Mouse (Mus musculus) heart, embryonic 16.5 days (tissue): ENCODE data around the gene Enpp6. TPM values are rescaled to one million over a fixed set of nuclear protein-coding genes. Genes with fewer than 3 reads are reported as not detected.

Source experiments
- ATAC-seq: fragments of 200-750 bp; cut with Nextera tagmentation; replicated peaks from 2 replicates; pipeline ENCODE4 v1.8.0; 2017; ENCODE audit warnings: moderate number of reproducible peaks; ENCODE audit not compliant: insufficient read depth, low FRiP score; ENCODE audit errors: extremely low read depth
- H3K27ac ChIP-seq: fragments of 300-500 bp; sonication (generic); 2 replicates; pipeline ENCODE4 v1.5.1; 2014; ENCODE audit warnings: mild to moderate bottlenecking, low read length, control low read depth, moderate library complexity
- H3K27me3 ChIP-seq: fragments of 300-500 bp; sonication (generic); 2 replicates; pipeline ENCODE4 v1.6.1; 2014; ENCODE audit warnings: low read length, mixed read lengths; ENCODE audit not compliant: control insufficient read depth, insufficient read depth
- H3K36me3 ChIP-seq: fragments of 300-500 bp; sonication (generic); 2 replicates; pipeline ENCODE4 v1.6.1; 2014; ENCODE audit not compliant: control insufficient read depth, insufficient read depth
- H3K4me1 ChIP-seq: fragments of 300-500 bp; sonication (generic); 2 replicates; pipeline ENCODE4 v1.6.1; 2014; ENCODE audit warnings: low read length, mixed read lengths; ENCODE audit not compliant: control insufficient read depth, insufficient read depth
- H3K4me2 ChIP-seq: fragments of 300-500 bp; sonication (generic); 2 replicates; pipeline ENCODE4 v1.6.1; 2014; ENCODE audit warnings: low read depth, mild to moderate bottlenecking, control low read depth, low read length
- H3K4me3 ChIP-seq: fragments of 300-500 bp; sonication (generic); 2 replicates; pipeline ENCODE4 v1.5.1; 2014; ENCODE audit warnings: mild to moderate bottlenecking, control low read depth, low read length
- H3K9ac ChIP-seq: fragments of 300-500 bp; sonication (generic); 2 replicates; pipeline ENCODE4 v1.6.1; 2014; ENCODE audit warnings: low read length, control low read depth
- H3K9me3 ChIP-seq: fragments of 300-500 bp; sonication (generic); replicated peaks from 2 replicates; pipeline ENCODE4 v1.6.1; 2016; ENCODE audit warnings: low read length; ENCODE audit not compliant: control insufficient read depth
- WGBS: fragments of 180-500 bp; shearing (Covaris S2); extraction: QIAGEN DNeasy Blood & Tissue Kit; methylation state at CpG from one replicate; pipeline ENCODE4 v1.1.7; 2014; 5-methylcytosine and 5-hydroxymethylcytosine counted together
- polyA plus RNA-seq: library from polyadenylated mRNA; unstranded; fragments of >200 nt; fragmentation: Nextera tagmentation; extraction: Ambion mirVana; gene quantifications from 2 replicates; pipeline ENCODE4 v1.2.1, GENCODE M21; 2015

Gene Enpp6
- polyA plus RNA-seq, 1 experiment from 2014 or later = 3.2 TPM

DNA sequence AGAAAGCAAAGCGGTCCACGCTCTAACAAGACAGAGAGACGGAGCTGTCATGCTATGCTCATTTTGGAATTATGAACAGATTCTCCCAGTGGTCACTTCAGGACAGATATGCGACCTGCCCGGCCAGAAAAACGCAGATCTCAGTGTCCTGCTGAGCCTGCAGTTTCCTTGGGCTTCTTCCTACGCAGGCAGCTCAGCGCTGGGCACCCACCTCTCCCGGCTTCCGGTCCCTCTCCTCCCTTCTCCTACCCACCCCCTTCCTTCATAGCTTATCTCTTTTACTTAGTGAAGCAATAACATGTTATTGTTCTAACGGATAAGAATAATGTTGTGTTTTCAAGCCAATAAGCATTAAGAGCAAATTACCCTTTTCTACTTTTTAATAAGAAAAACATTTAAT, 2.0 kb upstream of the Enpp6 start:
- H3K27me3 ChIP-seq = no peaks in the 10 kb centered on the region
- 73% methylated on average over 11 of the region's 11 CpGs for WGBS
- H3K9ac ChIP-seq = no peak overlapping the region
- no peaks in the 10 kb centered on the region for H3K9me3 ChIP-seq
- no peak overlapping the region for H3K4me3 ChIP-seq
- H3K4me2 ChIP-seq = no peak overlapping the region
- H3K4me1 ChIP-seq = no peaks in the 10 kb centered on the region
- no peaks in the 10 kb centered on the region for H3K36me3 ChIP-seq
- H3K27ac ChIP-seq = no peak overlapping the region
- no peak for ATAC-seq

DNA sequence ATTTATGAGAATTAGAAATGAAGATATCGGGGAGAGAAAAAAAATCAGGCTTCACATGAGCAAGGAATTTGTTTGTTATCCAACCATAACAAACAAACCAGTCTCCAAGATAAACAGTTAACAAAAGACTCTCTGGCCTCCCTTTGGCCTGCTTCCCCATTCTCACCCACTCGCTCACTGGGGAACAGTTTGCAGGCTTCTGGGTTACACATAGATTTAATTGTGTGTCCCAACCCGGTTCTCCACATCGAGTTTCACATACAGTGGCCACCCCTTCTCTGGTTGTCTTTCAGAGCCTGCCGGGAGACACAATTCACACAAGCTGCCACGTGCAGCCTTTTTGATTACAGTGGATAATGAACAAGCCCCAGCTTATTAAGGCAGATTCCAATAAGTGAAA, 1.7 kb downstream of the Enpp6 start:
- ATAC-seq = no peak
- Histone ChIP-seq H3K27ac (no peak overlapping the region), H3K9me3 (no peaks in the 10 kb centered on the region), H3K36me3 (no peaks in the 10 kb centered on the region), H3K4me3 (no peak overlapping the region), H3K4me2 (no peak overlapping the region), H3K4me1 (no peaks in the 10 kb centered on the region), H3K27me3 (no peaks in the 10 kb centered on the region), H3K9ac (no peak overlapping the region)
- WGBS = 69% methylated on average over 6 of the region's 6 CpGs

DNA sequence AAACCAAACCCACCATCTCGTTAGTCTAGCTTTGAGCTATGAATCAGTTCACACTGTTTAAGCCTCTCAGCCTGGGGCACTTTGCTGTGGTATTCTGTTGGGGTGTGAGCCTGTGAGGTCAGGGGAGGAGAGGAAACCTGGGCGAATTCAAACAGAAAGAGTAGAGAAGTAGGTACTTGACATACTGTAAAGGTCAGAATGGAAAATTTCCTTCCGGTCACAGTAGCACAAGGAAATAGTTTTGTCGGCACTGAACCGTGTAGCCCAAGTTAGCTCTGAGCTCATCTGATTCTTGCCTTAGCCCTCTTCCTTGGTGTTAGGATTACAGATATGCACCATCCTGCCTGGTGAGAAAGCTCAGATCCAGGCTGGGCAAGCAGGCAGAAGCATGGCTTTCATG, 4.4 kb downstream of the Enpp6 start:
- WGBS = 41% methylated on average over 5 of the region's 5 CpGs
- ATAC-seq = no peak

DNA sequence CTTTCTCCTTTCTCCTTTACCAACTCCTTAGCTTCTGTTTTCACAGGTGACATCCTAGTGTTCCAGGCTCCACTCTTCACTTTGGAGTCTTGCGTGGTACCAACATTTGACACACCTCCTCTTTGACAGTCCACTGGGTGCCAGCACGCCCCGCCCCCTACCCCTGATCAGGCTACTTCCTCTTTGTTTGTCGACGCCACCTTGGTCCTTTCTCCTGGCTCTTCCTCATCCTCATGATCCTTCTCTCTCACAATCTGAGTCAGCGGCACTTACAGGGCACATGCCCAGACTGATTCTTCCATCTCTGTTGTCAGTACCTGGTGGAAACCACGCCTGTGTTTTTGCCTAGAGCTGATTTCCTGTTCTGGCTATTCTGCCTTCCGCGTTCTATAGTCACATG, 5.9 kb downstream of the Enpp6 start:
- Histone ChIP-seq H3K27me3 (no peaks in the 10 kb centered on the region; the same call in 1 of the 2 replicates), H3K9ac (no peak overlapping the region), H3K9me3 (no peaks in the 10 kb centered on the region), H3K4me1 (no peaks in the 10 kb centered on the region), H3K27ac (no peak overlapping the region), H3K4me2 (no peak overlapping the region), H3K4me3 (no peak overlapping the region), H3K36me3 (no peaks in the 10 kb centered on the region)
- WGBS = 84% methylated on average over 9 of the region's 9 CpGs
- no peak for ATAC-seq

More for the DNA sequence above, 4.4 kb downstream of the Enpp6 start:
- no peak overlapping the region for H3K4me3 ChIP-seq
- no peaks in the 10 kb centered on the region for H3K4me1 ChIP-seq
- H3K9me3 ChIP-seq = no peaks in the 10 kb centered on the region
- no peak overlapping the region for H3K9ac ChIP-seq
- H3K27ac ChIP-seq = no peak overlapping the region
- no peak overlapping the region for H3K4me2 ChIP-seq
- no peaks in the 10 kb centered on the region for H3K36me3 ChIP-seq
- no peaks in the 10 kb centered on the region for H3K27me3 ChIP-seq

DNA sequence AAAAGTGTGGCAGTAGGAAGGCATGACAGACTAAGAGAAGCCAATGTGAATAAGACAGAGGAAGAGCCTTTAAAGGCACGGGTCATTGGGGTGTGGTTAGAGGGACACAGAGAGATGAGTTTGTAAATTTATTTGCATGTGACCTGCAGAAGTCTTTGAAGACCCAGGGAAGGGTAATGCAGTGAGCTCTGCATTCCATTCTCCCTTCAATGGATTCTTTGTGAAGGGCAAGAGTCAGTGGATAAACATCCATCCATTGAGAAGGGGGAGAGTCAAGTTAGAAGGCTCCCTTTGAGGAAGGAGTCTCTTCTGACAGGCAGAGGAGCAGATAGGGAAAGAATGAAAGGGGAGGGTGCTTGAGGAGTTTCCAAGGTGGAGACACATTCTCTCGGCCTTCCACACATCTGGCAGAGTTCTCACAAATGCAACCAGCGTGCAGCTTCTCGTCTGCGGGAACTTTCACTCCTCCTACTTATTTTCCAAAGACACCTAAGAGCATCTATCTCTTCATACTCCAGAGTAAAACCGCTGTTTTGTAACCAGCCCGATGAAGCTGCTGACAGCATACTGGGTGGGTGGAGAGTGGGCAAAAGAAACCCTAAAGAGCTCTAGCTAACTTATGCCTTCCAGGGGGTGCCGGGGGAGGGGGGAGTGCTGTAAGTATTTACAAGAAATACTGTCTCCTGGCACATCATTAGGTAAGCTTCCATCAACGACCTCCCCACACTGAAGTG, 9.4 kb downstream of the Enpp6 start:
- H3K4me3 ChIP-seq = no peak overlapping the region
- H3K27ac ChIP-seq = no peak overlapping the region
- ATAC-seq = no peak
- H3K4me2 ChIP-seq = no peak overlapping the region
- no peaks in the 10 kb centered on the region for H3K36me3 ChIP-seq
- no peaks in the 10 kb centered on the region for H3K9me3 ChIP-seq
- no peaks in the 10 kb centered on the region for H3K4me1 ChIP-seq
- no peak overlapping the region for H3K9ac ChIP-seq
- no peaks in the 10 kb centered on the region; the same call in 1 of the 2 replicates for H3K27me3 ChIP-seq
- WGBS = 43% methylated on average over 9 of the region's 9 CpGs

DNA sequence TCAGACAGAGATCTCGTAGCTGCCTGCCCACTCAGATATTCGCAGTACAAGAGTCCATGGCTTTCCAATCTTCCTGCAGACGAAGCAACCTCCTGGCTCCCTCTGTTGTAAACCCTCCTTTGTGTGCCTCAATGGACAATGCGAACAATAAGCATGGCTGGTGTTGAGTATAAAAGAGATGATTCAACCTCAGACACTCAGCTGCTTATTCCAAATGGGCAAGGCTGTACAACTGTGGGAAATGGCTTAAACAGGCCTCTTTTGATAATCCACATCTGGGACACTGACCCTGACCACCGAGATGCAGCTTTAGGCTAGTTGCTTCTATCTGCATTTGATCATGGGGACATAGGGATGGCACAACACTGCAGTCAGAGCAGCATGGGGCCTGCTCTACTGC, 19.0 kb downstream of the Enpp6 start:
- H3K9me3 ChIP-seq = no peaks in the 10 kb centered on the region

DNA sequence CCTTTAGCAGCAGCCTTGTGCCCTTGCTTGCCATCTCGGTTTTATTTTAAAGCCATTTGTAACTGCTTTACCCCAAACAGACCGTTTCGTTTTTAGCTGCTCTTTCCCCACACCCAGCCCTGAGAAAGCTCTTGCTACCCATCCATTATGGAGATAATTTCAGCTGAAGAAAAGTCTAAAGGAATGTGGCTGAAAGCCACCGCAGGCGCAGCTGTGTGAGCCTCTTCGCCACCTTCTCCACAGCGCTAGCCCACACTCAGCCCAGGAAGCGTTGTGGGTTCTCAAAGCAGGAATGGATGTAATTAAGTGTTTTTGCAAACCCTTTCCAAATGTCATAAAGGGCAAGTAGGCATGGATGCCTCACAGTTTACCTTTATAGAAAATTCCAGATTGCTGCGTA, 20.1 kb downstream of the Enpp6 start:
- H3K4me1 ChIP-seq = no peaks in the 10 kb centered on the region
- no peak overlapping the region for H3K4me2 ChIP-seq
- H3K27me3 ChIP-seq = no peaks in the 10 kb centered on the region
- 61% methylated on average over 9 of the region's 9 CpGs for WGBS
- H3K9ac ChIP-seq = no peak overlapping the region
- no peaks in the 10 kb centered on the region for H3K36me3 ChIP-seq
- H3K4me3 ChIP-seq = no peak overlapping the region
- H3K27ac ChIP-seq = no peak overlapping the region
- ATAC-seq = no peak
- H3K9me3 ChIP-seq = no peaks in the 10 kb centered on the region

More for the DNA sequence above, 19.0 kb downstream of the Enpp6 start:
- whole genome bisulfite sequencing = 73% methylated on average over 5 of the region's 5 CpGs
- no peak for ATAC-seq
- no peak overlapping the region for H3K27ac ChIP-seq
- no peaks in the 10 kb centered on the region for H3K36me3 ChIP-seq
- H3K4me3 ChIP-seq = no peak overlapping the region
- no peaks in the 10 kb centered on the region for H3K27me3 ChIP-seq
- no peak overlapping the region for H3K9ac ChIP-seq
- H3K4me1 ChIP-seq = no peaks in the 10 kb centered on the region
- H3K4me2 ChIP-seq = no peak overlapping the region

DNA sequence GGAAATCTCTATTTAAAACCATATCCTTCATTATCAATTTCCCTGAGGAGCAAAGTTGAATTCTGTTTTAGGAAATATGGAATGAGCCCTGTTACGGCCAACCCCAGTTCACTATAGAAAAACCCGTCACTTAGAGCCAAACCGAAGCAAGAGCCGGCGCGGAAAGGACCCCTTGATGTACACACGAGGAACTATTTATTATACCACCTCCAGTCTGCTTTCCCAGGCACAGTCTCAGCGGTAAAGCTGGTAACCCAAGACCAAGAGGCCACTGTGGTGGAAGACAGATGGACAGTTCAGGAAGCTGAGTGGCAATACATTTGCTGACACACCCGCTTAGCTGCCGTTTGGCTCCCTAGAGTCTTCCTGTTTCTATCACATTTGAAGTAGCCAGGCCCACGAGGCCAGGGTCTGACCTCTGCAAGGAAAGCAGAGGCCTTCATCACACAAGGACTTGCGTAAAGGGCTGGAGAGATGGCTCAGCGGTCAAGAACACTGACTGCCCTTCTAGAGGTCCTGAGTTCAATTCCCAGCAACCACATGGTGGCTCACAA, 21.6 kb downstream of the Enpp6 start:
- 80% methylated on average over 13 of the region's 13 CpGs for WGBS
- Histone ChIP-seq H3K27me3 (no peaks in the 10 kb centered on the region), H3K27ac (no peak overlapping the region), H3K9ac (no peak overlapping the region), H3K4me3 (no peak overlapping the region), H3K36me3 (no peaks in the 10 kb centered on the region), H3K4me1 (no peaks in the 10 kb centered on the region), H3K9me3 (no peaks in the 10 kb centered on the region), H3K4me2 (no peak overlapping the region)
- no peak for ATAC-seq

DNA sequence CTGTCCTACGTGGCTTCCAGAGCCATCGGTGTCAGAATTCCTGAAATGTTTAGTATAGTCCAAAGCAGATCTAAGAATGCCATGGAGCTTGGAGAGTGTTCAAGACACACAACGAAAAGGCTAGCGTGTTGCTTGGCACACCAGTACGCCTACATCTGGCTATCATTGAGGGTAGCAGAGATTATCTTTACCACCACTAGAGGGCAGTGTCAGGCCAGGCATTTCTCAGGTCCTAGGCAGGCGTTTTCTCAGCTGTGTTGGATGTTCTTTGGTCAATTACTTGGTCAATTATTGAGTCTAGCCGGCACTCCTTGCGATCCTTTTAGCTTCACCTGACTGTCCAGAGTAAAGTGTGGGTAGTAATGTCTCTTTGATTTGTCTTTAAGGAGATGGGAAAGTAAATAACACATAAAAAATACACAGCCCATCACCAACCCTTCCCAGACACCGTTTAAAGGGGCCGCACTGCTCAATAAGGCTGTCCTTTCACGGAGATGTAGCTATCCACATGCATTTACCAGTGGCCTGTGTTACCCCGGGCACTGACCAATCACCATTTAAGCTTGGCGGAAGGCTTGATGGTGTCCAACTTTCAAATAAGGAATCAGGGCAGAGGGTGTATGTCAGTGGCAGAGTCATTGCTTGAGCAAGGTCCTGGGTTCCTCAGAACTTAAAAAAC, 29.7 kb downstream of the Enpp6 start:
- H3K4me3 ChIP-seq = no peak overlapping the region
- peaks cover 6% of the 10 kb centered on the region for H3K27me3 ChIP-seq
- H3K9me3 ChIP-seq = no peaks in the 10 kb centered on the region
- H3K4me1 ChIP-seq = no peaks in the 10 kb centered on the region
- WGBS = 41% methylated on average over 13 of the region's 13 CpGs
- ATAC-seq = no peak
- no peaks in the 10 kb centered on the region for H3K36me3 ChIP-seq
- H3K27ac ChIP-seq = no peak overlapping the region
- no peak overlapping the region for H3K9ac ChIP-seq
- H3K4me2 ChIP-seq = no peak overlapping the region
